Mouse (Mus musculus) lung, embryonic 14.5 days (tissue): ENCODE measurements around the gene Jag2. TPM values are rescaled to one million over a fixed set of nuclear protein-coding genes. Genes with fewer than 3 reads are reported as not detected.

Experiments
- ATAC-seq: fragments of 200-750 bp; cut with Nextera tagmentation; 2 replicates; pipeline ENCODE4 v1.8.0; 2017; ENCODE audit warnings: mild to moderate bottlenecking, moderate TSS enrichment, moderate library complexity; ENCODE audit not compliant: insufficient read depth
- DNase-seq: peaks from one replicate; pipeline ENCODE4 v3.0.0-alpha.2; 2015
- H3K27ac ChIP-seq: fragments of 300-500 bp; sonication (generic); 2 replicates; pipeline ENCODE4 v1.5.1; 2014; ENCODE audit warnings: low read depth, mild to moderate bottlenecking, moderate library complexity
- H3K27me3 ChIP-seq: fragments of 300-500 bp; sonication (generic); 2 replicates; pipeline ENCODE4 v1.6.1; 2014; ENCODE audit warnings: low read length, control low read depth; ENCODE audit not compliant: insufficient read depth
- H3K36me3 ChIP-seq: fragments of 300-500 bp; sonication (generic); 2 replicates; pipeline ENCODE4 v1.6.1; 2014; ENCODE audit warnings: control low read depth; ENCODE audit not compliant: insufficient read depth
- H3K4me1 ChIP-seq: fragments of 300-500 bp; sonication (generic); 2 replicates; pipeline ENCODE4 v1.6.1; 2014; ENCODE audit warnings: antibody characterized with exemption, control low read depth; ENCODE audit not compliant: insufficient read depth
- H3K4me2 ChIP-seq: fragments of 300-500 bp; sonication (generic); 2 replicates; pipeline ENCODE4 v1.6.1; 2014; ENCODE audit warnings: mild to moderate bottlenecking
- H3K4me3 ChIP-seq: fragments of 300-500 bp; sonication (generic); 2 replicates; pipeline ENCODE4 v1.5.1; 2014; ENCODE audit warnings: low read depth, low read length
- H3K9ac ChIP-seq: fragments of 300-500 bp; sonication (generic); 2 replicates; pipeline ENCODE4 v1.6.1; 2014
- H3K9me3 ChIP-seq: fragments of 300-500 bp; sonication (generic); 2 replicates; pipeline ENCODE4 v1.6.1; 2016; ENCODE audit warnings: low read depth, low read length, control low read depth
- CTCF ChIP-seq: IDR thresholded peaks from 2 replicates; pipeline ENCODE4 v1.5.1; 2016; ENCODE audit warnings: antibody characterized with exemption, low read depth
- WGBS: fragments of 180-500 bp; shearing (Covaris S2); extraction: QIAGEN DNeasy Blood & Tissue Kit; methylation state at CpG from one replicate; pipeline ENCODE4 v1.1.7; 2014; 5-methylcytosine and 5-hydroxymethylcytosine counted together
- polyA plus RNA-seq: library from polyadenylated mRNA; unstranded; fragments of >200 nt; fragmentation: Nextera tagmentation; extraction: Ambion mirVana; gene quantifications from 2 replicates; pipeline ENCODE4 v1.2.1, GENCODE M21; 2014

Jag2 gene
- polyA plus RNA-seq, 1 experiment from 2014 or later = 8.0 TPM

- Histone ChIP-seq H3K27ac (no peak overlapping the region), H3K4me1 (no peaks in the 10 kb centered on the region), H3K9me3 (no peaks in the 10 kb centered on the region), H3K4me2 (no peak overlapping the region), H3K27me3 (no peaks in the 10 kb centered on the region), H3K9ac (no peak overlapping the region), H3K4me3 (no peak overlapping the region), H3K36me3 (no peaks in the 10 kb centered on the region)
- WGBS = 55% methylated on average over 8 of the region's 8 CpGs
- no peak for TF ChIP-seq CTCF
- peak; percentile 54 for DNase-seq
- no peak for ATAC-seq
Observed at GRCm38 (mm10) chr12:112903941-112904340, 25.6 kb downstream of the Jag2 start.

- 78% methylated on average over 9 of the region's 9 CpGs for WGBS
- H3K27ac ChIP-seq = no peak overlapping the region
- H3K9ac ChIP-seq = no peak overlapping the region
- H3K27me3 ChIP-seq = peaks cover 4% of the 10 kb centered on the region; the same call in 1 of the 2 replicates
- no peaks in the 10 kb centered on the region for H3K4me1 ChIP-seq
- DNase-seq (no peak), ATAC-seq (no peak)
- H3K4me2 ChIP-seq = no peak overlapping the region
- no peak for TF ChIP-seq CTCF
- H3K36me3 ChIP-seq = no peaks in the 10 kb centered on the region
- H3K9me3 ChIP-seq = no peaks in the 10 kb centered on the region
- H3K4me3 ChIP-seq = no peak overlapping the region
Observed at GRCm38 (mm10) chr12:112900641-112901040, 28.9 kb downstream of the Jag2 start.

GRCm38 (mm10) chr12:112898960-112899359, 30.6 kb downstream of the Jag2 start:
- no peaks in the 10 kb centered on the region for H3K4me1 ChIP-seq
- DNase-seq (no peak), ATAC-seq (no peak)
- no peak overlapping the region for H3K4me2 ChIP-seq
- no peak overlapping the region for H3K9ac ChIP-seq
- no peak overlapping the region for H3K4me3 ChIP-seq
- no peaks in the 10 kb centered on the region for H3K9me3 ChIP-seq
- no peaks in the 10 kb centered on the region for H3K36me3 ChIP-seq
- H3K27ac ChIP-seq = no peak overlapping the region
- TF ChIP-seq CTCF = no peak
- H3K27me3 ChIP-seq = peaks cover 4% of the 10 kb centered on the region; the same call in 1 of the 2 replicates
- 59% methylated on average over 4 of the region's 4 CpGs for WGBS

GRCm38 (mm10) chr12:112898351-112898750, 31.2 kb downstream of the Jag2 start:
- Histone ChIP-seq H3K27ac (no peak overlapping the region), H3K27me3 (peaks cover 4% of the 10 kb centered on the region; the same call in 1 of the 2 replicates), H3K9ac (no peak overlapping the region), H3K4me1 (no peaks in the 10 kb centered on the region), H3K4me2 (no peak overlapping the region; the same call in 1 of the 2 replicates), H3K36me3 (no peaks in the 10 kb centered on the region), H3K9me3 (no peaks in the 10 kb centered on the region), H3K4me3 (no peak overlapping the region)
- 50% methylated on average over 12 of the region's 12 CpGs for WGBS
- no peak for TF ChIP-seq CTCF
- DNase-seq (no peak), ATAC-seq (no peak)

- WGBS = 23% methylated on average over 16 of the region's 16 CpGs
- Histone ChIP-seq H3K4me3 (no peak overlapping the region), H3K9ac (no peak overlapping the region), H3K36me3 (no peaks in the 10 kb centered on the region), H3K4me2 (peak overlapping the region; percentile 27; the same call in 1 of the 2 replicates), H3K27me3 (peaks cover 4% of the 10 kb centered on the region; the same call in 1 of the 2 replicates), H3K27ac (no peak overlapping the region), H3K9me3 (no peaks in the 10 kb centered on the region), H3K4me1 (no peaks in the 10 kb centered on the region)
- ATAC-seq = peak; percentile 83
- TF ChIP-seq CTCF = no peak
- peak; percentile 59 for DNase-seq
Observed at GRCm38 (mm10) chr12:112897522-112898212, 31.9 kb downstream of the Jag2 start.

GRCm38 (mm10) chr12:112894969-112895368, 34.6 kb downstream of the Jag2 start:
- H3K9ac ChIP-seq = no peak overlapping the region
- no peak overlapping the region for H3K4me3 ChIP-seq
- H3K4me1 ChIP-seq = no peaks in the 10 kb centered on the region
- peak overlapping the region; percentile 32; the same call in 1 of the 2 replicates for H3K27ac ChIP-seq
- ATAC-seq (no peak), DNase-seq (peak; percentile 44)
- TF ChIP-seq CTCF = no peak
- no peaks in the 10 kb centered on the region for H3K9me3 ChIP-seq
- H3K36me3 ChIP-seq = no peaks in the 10 kb centered on the region
- 52% methylated on average over 4 of the region's 4 CpGs for WGBS
- H3K4me2 ChIP-seq = peak overlapping the region; percentile 8; the same call in 1 of the 2 replicates
- peaks cover 4% of the 10 kb centered on the region; the same call in 1 of the 2 replicates for H3K27me3 ChIP-seq

- H3K36me3 ChIP-seq = no peaks in the 10 kb centered on the region
- ATAC-seq (no peak; the same call in 1 of the 2 replicates), DNase-seq (no peak)
- H3K9ac ChIP-seq = no peak overlapping the region
- no peaks in the 10 kb centered on the region for H3K4me1 ChIP-seq
- WGBS = 50% methylated on average over 11 of the region's 11 CpGs
- peaks cover 4% of the 10 kb centered on the region; the same call in 1 of the 2 replicates for H3K27me3 ChIP-seq
- no peak for TF ChIP-seq CTCF
- no peaks in the 10 kb centered on the region for H3K9me3 ChIP-seq
- peak overlapping the region; percentile 8; the same call in 1 of the 2 replicates for H3K4me2 ChIP-seq
- peak overlapping the region; percentile 32; the same call in 1 of the 2 replicates for H3K27ac ChIP-seq
- H3K4me3 ChIP-seq = no peak overlapping the region
Observed at GRCm38 (mm10) chr12:112894303-112894884, 35.2 kb downstream of the Jag2 start.
